Mouse (Mus musculus): Measurements from ENCODE around the gene Man1b1.

DNA sequence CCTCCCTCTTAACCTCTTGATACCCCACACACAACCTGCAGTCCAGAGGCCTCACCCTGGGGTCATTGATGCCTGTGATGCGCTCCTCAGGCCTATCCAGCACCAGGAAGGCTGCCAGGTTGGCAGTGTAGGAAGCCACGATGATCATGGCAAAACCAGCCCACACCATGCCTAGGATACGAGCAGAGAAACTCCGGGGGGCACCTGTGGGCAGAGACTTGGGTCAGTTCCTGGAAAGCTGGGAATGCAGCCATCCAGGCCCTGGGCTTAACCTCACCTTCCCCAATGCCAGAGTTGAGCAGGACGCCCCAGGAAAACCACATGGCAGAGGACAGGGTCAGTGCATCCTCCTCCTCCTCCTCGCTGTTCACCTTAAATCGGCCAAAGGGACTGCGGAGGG is 35.0 kb upstream of the Man1b1 start:
- TF ChIP-seq CTCF (IDR thresholded peaks at IDR 0.05; ENCODE audit: low read depth) (no peak), EP300 (IDR thresholded peaks at IDR 0.05; ENCODE audit: low read depth) (no peak)

Data from liver, postnatal 0 days (tissue).